Mouse (Mus musculus) cerebellum, postnatal 36 days (tissue): ENCODE measurements around the gene Grm7.

ENCODE experiments used
- DNase-seq, 2 experiments: peaks; one replicate each; pipeline ENCODE4 v3.0.0; 2021 to 2022; ENCODE audit warnings: mixed read lengths in 2 of 2

Grm7 gene

DNA sequence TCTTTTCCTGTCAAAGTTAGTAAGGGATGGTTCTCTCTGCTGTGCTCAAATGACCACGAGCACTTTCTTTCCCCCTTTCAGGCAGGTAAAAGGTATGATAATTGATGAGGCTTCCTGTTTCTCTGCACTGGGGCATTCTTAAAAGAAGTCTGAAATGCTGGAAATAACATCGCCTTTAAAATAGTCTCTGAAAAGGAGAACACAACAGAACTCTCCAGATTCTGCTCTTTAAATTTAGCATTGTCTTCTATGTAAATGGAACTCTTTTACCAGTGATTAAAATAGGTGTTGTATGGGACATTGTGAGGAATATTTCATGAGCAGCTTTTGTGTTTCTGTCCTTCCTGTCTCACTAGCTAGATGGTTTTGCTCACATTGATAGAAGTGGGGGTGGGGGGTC is 393.7 kb downstream of the Grm7 start:
- DNase-seq, result no peak

DNA sequence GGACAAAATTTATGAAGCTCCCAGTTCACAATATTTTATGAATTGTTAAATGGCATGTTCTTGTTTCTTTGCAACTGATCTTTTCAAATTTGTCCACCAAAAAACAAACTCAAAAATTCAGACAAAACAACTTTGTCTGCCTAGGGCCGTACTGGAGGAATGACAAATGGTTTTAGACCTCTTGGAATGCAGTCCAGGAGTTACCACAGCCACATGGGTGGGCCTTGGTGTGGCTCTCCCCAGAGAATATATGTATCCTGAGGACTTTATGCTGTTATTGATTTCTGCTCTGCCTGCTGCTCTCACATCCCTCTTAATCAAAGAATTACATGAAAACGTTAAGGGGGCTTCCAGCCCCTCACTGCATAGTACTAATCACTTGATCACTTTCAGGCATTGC is 400.5 kb downstream of the Grm7 start:
- DNase-seq, result no peak

DNA sequence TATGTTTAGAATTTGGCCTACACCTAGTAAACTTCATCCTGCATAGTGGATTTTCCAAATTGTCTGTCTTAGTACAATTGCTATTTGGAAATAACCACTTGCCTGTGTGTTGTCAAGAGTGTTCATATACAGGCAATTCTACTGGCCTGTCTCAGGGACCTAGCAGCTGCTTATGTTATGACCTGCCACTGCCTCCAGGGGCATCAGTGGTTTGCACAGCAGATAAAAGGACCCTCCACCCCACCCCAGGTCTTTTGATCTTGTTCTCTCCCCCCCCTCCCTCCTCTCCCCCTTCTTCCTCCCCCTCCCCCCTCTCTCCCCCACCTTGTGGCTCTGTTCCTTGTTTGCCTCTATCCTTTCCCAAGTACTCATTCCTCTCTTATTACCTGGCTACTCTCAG is 403.9 kb downstream of the Grm7 start:
- DNase-seq, result no peak

DNA sequence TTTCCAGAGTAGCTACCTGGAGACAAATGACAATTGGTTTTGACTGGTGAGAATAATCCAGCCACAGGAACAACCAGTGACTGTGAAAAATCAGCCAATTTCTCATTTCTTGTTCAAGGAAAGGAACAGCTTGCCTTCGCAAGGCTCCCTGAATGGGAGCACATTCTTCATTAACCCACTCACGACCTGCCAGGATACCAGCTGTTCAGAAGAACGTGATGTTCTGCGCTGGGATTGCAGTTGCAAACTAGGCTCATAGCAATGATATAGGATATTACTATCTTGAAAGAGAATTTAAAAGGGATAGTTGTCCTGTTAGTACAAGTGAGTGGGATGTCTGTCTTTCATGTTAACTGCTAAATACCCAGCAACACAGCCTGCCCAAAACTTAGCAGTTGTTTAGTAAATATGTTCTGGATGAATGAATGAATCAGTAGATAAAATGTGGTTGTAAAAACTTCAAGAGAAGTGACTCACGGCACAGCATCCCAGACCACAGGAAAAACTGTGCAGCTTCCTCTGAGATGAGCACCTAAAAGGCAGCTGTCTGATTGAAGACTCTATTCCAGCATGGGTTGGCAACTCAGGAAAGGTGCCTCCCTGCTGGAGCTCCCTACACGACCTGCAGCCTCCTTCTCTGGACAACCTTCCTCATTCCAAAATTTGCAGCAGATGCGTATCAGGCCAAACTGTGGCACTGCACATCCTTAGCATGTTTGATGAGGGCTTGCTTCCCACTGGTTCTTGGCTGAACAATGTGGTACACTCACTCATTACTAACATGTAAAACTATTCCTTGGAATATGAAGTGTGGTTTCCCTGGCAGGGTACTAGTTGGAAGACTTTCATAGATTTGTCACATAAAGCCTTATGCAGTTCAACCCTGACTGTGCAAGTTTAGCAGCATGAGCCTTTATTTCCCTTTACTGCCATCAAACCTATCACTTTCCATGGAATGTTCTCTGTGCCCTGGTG is 408.9 kb downstream of the Grm7 start:
- DNase-seq, result no peak

DNA sequence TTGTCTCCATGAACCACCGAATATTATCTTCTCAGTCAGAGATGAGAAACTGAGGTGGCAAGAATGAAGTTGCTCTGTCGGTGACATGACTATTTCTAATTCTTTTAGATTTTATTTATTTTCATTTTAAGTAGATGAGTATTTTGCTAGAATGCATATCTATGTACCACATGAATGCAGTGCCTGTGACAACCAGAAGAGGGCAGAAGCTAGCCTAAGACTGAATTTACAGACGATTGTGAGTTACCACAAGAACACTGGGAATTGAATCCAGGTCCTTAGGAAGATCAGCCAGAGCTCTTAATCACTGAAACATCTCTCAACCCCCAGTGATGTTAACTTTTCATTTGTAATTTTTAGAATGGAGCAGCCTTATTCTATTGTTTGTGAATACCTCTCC is 412.4 kb downstream of the Grm7 start:
- no peak for DNase-seq

DNA sequence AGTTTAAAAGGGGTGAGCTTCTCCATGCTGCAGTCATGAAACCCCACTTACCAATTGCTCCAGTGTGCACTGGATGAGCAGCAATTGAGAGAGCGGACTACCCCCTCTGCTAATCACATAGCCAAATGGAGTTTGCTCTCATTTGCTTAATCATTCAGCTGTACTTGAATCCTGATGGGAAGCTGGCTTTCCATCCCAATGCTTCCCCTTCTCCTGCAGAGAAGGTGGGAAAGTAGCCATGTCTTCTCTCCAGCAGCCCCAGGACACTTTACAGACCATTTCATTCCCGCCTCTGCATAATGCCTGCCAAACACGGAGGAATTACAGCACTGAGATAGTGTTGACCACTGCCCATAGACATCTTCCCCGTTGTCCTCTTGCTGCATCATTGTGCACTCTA is 414.6 kb downstream of the Grm7 start:
- no peak for DNase-seq

DNA sequence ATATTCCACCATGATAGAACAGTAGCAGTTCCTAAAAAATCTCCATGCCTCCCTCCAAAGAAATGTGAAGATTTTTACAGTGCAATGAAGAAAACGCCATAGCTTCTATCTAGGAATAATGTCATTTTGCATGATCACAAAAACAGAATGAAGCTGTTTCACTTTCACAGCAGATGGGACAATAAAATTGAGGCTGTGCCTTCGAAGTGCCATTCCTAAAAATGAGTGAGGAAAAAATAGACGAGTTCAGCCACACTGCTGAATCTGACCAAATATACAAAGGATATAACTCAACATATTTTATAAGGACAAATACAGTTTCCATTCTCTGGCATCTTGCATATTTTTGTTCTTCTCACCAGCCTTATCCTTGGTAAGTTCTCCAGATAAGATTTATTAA is 439.2 kb downstream of the Grm7 start:
- no peak for DNase-seq

DNA sequence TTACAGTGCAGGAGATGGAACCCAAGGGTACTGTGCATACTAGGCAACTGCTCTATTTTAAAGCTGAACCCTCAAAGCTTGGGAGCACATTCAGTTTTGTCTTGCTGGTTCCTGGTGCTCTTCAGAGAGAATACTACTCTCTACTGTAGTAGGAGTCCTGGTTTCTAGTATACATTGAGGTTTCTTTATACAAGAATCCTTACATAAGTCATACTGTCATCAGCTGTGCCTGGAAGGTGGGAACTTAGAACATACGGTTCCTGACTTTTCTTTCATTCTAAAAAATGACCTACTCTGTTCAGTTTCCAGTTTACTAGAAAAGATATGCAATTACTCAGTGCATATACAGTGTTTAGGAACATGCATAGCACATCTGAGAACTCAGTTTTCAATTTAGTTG is 449.4 kb downstream of the Grm7 start:
- no peak for DNase-seq

DNA sequence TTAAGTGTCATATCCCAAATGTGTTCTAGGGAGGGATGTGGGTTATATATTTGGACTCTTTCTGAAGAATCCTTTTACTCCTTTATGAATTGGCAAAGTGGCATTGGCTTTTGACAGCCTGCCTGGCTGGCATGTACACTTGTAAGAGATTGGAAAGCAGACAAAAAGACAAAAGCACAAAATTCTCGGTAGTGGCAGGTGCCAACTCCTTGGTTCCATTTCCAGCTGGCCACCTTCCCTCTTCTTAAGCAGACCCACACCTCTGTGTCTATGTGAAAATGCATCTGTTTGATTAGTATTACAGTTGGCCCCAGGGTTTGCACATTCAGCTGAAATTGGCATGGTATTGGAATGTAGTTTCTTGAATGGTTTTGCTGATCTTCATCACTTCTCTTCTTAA is 460.1 kb downstream of the Grm7 start:
- no peak for DNase-seq

DNA sequence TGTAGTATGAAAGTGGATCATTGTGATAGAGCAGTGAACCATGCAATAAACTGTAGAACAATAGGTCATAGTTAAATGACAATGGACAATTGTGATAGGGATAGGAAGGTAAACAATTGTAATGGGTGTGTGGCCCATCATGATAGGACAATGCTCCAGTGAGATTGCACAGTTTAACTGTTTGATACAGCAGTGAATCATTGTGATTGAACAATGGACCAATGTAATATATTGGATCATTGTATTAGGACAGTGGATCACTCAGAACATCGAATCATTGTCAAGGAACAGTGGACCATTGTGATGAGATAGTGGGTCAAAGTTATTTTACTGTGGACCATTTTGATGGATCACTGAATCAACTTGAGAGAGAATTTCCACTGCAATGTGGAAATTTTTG is 515.7 kb downstream of the Grm7 start:
- no peak for DNase-seq

DNA sequence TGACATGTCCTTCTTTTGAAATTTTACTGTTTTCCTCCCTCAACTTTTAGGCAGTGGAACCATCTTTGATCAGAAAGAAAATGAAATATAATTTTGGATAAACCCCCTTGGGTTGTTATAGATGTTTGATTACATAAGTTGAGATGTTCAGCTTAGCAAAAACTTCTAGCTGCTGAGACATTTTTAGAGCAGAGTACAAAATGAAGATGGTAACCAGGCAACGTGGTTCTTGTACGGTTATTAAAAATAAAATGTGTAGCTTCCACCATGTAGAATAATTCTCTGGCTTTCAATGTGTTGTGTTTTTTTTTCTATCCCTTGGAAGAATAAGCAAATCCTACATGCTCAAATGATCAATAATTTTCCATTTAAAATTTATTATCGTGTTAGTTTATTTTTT is 550.0 kb downstream of the Grm7 start:
- DNase-seq, result no peak

DNA sequence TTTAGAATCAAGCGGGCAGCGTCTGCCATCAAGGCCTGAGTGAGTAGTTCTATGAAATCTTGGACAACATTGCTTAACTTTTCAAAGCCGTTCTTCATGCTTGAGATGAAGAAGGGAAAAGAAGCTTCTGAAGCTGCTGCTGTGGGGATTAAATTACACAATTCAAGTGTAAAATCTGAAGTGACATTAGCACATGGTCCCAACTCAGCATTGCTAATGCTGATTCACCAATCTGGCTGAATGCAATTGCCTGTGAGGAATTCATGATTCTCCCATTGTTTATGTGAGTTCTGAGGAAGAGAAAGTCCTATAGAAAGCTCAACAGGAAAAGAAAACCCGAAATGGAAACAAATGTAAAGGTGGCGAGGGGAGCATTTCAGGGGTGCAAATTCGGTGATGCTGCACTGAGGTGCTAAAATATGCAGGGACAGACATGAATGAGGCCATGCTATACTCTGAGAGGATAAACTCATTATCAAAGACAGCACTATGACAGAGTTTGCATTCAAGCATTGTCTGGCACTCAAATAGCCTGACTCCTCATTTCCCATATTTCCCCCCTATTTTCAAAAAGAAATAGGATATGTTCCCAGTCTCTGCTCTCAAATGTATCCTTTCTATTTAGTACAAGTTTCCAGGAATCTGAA is 575.8 kb downstream of the Grm7 start:
- DNase-seq, result no peak

DNA sequence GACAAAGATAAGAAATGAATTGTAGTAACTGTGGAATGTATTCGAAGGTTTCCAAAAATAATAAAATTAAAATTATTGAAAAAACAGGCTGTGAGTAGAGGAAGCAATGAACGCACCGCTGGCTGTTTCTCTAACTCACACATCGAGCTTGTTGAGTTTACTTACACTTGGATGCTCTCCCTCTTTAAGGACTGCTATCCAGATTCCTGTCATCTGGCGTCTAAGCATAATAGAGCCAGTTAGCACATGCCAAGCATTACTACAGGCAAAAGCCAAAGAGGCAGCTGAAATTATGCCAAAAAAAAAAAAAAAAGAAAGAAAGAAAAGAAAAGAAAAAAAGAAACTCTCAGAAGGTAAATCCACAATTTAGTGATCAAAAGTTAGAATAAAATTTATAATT is 609.8 kb downstream of the Grm7 start:
- no peak for DNase-seq

DNA sequence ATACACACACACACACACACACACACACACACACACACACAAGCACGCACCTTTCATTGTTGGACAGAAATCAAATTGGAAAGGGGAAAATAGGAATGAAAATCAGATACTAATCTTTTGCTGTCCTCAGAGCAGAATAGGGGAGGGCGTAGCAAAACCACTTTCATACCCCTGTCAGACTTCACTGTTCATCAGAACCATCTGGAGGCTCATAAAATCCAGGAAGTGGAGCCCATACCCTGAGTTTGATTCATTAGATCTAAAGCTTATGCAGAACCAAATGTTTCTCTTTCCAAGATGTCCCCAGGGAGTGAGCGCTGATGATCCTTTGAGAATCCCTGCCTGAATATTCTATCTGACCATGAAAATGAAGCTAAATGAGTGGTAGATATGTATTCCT is 611.6 kb downstream of the Grm7 start:
- DNase-seq, result no peak

DNA sequence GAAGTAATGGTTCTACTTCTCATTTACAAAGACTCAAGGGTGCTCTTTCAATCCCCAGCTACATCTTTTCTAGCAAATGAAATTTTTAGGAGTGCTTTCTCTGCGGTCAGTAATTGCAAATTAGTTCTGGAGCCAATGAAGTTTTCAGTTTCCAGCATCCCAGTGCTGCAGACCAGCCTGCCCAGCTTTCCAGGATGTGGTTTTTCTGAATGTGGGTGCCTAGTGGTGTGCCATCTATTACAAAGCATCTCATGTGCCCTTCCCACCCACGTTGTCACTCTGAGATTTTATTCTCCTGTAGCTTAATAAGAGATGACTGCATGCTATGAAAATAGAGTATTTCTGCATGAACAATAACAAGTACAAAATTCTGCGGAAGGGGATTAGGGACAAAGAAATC is 612.9 kb downstream of the Grm7 start:
- DNase-seq, result no peak

DNA sequence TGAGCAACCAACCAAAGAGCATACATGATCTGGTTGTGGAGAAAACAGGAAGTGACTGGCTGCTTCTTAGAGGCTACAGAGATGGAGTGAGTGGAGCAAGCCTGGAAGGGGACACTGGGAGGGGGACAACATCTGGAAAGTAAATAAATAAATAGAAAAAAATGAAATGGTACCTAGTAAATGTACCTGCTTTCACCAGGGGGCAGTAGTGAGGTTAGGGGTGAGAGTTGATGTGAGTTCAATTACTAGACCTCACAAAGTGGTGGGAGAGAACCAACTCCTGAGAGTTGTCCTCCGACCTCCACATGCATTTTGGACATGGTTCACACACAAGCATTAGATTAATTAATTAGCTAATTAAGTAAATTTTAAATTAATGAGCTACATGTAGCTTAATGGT is 615.8 kb downstream of the Grm7 start:
- no peak for DNase-seq

DNA sequence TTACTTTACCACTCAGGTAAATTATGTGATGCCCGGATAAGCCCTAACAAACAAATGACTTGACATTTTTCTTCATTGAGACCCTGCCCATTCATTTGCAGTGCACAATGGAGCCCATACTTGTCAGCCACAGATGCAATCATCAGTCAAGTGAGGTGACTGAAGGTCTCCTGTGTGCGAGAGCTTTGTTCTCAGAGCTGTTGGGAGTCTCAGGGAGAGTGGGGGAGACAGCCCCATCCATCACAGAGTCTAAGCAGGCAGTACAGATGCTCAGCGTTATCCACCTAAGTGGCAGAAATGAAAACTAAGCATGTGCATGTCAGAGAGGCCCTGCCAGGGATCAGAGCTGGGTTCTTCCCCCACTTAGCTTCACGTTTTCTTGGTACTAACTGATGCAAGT is 631.3 kb downstream of the Grm7 start:
- no peak for DNase-seq

DNA sequence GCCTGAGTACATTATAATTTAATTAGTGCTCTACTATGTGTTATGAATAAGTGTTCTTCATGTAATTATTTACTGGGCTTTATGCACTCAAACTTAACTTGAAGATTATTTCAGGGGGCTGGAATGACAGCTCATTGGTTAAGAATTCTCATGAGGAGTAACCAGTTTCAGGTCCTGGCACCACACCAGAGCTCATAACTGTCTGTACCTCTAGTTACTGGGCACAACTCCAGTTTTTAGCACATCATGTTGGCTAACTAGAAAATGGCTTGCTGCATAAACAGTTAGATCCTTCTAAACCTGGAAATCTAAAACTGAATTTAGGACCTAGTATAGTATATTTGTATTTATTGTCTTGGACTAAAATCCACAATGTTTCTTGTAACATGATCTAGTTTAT is 633.1 kb downstream of the Grm7 start:
- DNase-seq, result no peak

DNA sequence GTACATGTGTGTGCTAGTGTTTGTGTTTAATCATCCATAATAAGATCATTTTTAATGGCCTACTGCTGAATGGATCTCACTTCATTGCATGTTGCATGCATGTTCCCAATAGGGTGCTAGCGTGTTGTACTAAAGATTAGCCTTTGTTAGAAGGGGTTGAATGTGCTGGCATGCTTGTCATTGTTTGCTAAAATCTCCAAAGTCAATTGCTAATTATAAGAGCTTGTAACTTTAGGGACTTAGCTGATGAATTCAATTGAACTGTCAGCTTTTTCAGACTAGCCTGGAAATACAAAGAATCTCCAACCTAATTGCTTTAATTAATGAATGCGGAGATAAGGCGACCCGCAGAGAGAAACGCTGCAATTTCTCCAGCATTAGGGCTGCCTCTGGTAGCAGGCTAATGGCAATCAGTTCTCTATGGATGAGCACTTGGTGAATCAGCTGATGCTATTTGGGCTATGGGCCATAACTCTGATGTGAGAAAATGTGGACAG is 648.2 kb downstream of the Grm7 start:
- DNase-seq, result no peak

DNA sequence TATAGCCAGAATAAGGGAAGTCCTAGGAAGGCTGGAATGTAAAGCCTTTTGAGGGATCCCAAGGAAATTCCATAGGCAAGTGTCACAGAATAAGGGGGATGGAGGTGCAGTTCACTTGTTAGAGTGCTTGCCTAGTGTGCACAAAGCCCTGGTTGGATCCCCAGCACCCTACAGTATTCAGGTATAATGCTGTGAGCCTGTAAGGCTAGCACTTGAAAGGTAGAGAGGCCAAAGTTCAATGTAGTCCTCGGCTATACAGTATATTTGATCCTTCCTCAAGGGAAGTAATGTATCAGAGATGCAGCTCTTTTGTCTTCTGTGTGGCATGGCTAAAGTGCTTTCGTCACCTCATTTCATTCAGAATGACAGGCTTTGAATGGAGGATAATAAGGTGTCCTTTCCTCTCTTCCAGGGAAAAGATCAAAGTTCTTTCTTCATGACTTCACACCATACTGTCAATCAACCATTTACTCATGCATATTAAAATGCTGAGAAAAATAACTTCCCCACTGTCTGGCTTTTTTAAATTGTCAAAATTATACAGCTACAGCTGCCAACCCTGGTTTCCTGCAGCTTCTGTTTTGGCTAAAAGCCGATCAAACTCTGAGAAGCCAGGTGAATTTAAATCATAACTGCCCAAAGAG is 658.7 kb downstream of the Grm7 start:
- DNase-seq, result no peak

DNA sequence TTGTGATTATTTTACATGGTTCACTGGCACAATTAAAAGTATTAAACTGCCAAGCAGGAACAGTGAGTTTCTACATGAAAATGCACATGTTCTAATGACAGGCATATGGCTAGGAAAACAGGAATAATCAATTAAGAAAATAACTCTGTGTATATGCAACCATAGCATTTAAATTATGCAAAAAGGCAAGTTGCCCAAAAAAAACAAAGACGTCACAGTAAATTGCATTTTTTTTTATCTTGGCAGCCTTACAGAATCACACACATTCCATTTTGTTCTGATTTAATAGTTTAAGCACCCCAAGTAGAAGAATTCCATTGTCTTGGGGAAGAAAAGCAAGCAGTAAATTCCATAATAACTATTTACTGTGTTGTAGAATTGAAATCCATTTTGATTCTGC is 716.3 kb downstream of the Grm7 start:
- no peak for DNase-seq

DNA sequence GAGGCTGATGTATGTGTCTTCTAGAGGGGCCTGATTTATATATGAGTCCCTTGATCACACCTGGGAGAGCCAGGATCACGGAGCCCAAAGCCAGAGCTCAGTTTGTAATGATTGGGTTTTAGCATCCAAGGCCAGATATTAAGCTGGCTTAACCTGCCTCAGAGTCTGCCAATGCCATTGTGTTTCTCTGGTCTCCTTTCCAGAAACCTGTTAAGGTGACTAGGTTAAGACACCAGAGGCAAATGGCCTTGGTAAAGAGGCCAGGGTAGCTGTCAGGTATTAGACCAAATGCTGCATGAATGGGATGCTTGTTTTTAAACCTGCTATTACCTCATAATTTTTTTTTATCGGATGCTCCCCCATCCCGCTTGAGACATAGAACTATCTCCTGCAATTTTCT is 722.7 kb downstream of the Grm7 start:
- no peak for DNase-seq

DNA sequence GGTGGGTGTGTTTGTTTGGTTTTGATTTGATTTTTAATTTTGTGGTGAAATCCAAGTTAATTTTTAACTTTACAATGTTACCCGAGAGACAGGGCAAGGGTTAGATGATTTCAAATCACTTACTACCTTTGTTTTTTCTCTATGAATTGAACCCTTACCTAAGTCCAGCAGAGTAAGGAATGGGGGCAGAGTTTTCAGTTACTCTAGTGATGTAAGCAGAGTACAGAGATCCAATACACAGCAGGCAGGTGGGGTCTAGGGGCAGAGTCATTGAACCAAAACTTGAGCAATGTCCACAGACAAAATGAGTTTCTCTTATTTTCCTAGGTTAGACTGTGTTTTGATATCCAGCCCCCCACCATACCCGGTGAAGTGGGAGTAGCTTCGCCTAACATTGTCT is 723.2 kb downstream of the Grm7 start:
- no peak for DNase-seq

DNA sequence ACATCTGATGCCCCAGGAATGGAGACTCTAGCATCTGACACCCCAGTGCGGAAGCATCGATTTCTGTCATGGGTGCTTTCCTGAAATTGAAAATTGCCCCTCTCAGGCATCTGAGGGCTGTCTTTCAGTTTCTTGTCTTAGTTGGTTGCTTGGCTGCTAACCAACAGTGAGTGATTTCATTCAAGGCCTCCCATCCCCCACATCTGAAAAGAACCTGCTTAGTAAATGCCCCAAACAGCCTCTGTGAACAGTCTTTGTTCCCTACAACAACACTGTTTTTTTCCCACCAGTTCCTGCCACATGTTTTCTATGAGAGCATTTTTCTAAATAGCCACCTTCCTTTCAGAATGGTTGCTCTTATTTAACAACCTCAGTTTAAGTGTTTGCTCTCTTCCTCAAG is 723.6 kb downstream of the Grm7 start:
- DNase-seq, result no peak
